Mouse (Mus musculus): ENCODE measurements around the gene Tceal7. TPM values are rescaled to one million over a fixed set of nuclear protein-coding genes. Genes with fewer than 3 reads are reported as not detected.

The Tceal7 gene
- total and polyA plus RNA-seq, 2 experiments from 2014 or later, result 5.8 to 6.2 TPM

- Histone ChIP-seq H3K36me3 (ENCODE audit: insufficient read depth, low read length) (no peaks in the 10 kb centered on the region), H3K9ac (replicated peaks; ENCODE audit: low read length, poor library complexity, severe bottlenecking) (no peak overlapping the region), H3K9me3 (ENCODE audit: low read length) (no peaks in the 10 kb centered on the region), H3K4me3 (ENCODE audit: low read depth, low read length) (no peak overlapping the region), H3K4me2 (ENCODE audit: low read depth, low read length, poor library complexity, severe bottlenecking) (no peak overlapping the region), H3K4me1 (ENCODE audit: insufficient read depth, low read length) (no peaks in the 10 kb centered on the region), H3K27ac (ENCODE audit: low read depth, low read length) (no peak overlapping the region), H3K27me3 (ENCODE audit: insufficient read depth, low read length) (no peaks in the 10 kb centered on the region)
- WGBS, result 77% methylated on average over 6 of the region's 6 CpGs
- no peak for TF ChIP-seq CTCF (IDR thresholded peaks at IDR 0.05)
- DNase-seq (ENCODE audit: low spot score), result no peak
- no peak for ATAC-seq (ENCODE audit: low FRiP score)
Observed at GRCm38 (mm10) chrX:136204406-136204805, 10.2 kb upstream of the Tceal7 start.

DNA sequence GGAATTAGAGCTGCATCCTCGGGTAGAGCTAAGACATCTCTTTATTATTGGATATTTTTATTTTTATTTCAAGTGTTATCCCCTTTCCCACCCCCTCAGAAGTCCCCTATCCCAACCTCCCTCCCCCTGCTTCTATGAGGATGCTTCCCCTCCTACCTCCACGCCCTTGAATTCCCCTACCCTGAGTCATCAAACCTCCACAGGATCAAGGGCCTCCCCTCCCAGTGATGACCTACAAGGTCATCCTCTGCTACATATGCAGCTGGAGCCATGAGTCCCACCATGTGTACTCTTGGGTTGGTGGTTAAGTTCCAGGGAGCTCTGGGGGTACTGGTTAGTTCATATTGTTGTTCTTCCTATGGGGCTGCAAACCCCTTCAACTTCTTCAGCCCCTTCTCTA, 1.2 kb upstream of the Tceal7 start:
- H3K36me3 ChIP-seq (ENCODE audit: insufficient read depth, low read length), result no peaks in the 10 kb centered on the region
- H3K4me2 ChIP-seq (ENCODE audit: low read depth, low read length, poor library complexity, severe bottlenecking), result no peak overlapping the region
- ATAC-seq (ENCODE audit: low FRiP score), result no peak
- H3K4me3 ChIP-seq (ENCODE audit: low read depth, low read length), result no peak overlapping the region
- TF ChIP-seq CTCF (IDR thresholded peaks at IDR 0.05), result no peak
- no peaks in the 10 kb centered on the region for H3K9me3 ChIP-seq (ENCODE audit: low read length)
- no peaks in the 10 kb centered on the region for H3K27me3 ChIP-seq (ENCODE audit: insufficient read depth, low read length)
- DNase-seq (ENCODE audit: low spot score), result no peak
- no peaks in the 10 kb centered on the region for H3K4me1 ChIP-seq (ENCODE audit: insufficient read depth, low read length)
- no peak overlapping the region for H3K9ac ChIP-seq (replicated peaks; ENCODE audit: low read length, poor library complexity, severe bottlenecking)
- no peak overlapping the region for H3K27ac ChIP-seq (ENCODE audit: low read depth, low read length)
- WGBS, result 71% methylated on average over 2 of the region's 2 CpGs

GRCm38 (mm10) chrX:136216303-136216702, 1.7 kb downstream of the Tceal7 start:
- H3K27ac ChIP-seq (ENCODE audit: low read depth, low read length), result no peak overlapping the region
- no peak overlapping the region for H3K4me2 ChIP-seq (ENCODE audit: low read depth, low read length, poor library complexity, severe bottlenecking)
- no peak overlapping the region for H3K4me3 ChIP-seq (ENCODE audit: low read depth, low read length)
- ATAC-seq (ENCODE audit: low FRiP score) (no peak), DNase-seq (ENCODE audit: low spot score) (no peak)
- H3K4me1 ChIP-seq (ENCODE audit: insufficient read depth, low read length), result no peaks in the 10 kb centered on the region
- H3K9me3 ChIP-seq (ENCODE audit: low read length), result no peaks in the 10 kb centered on the region
- no peak for TF ChIP-seq CTCF (IDR thresholded peaks at IDR 0.05)
- no peaks in the 10 kb centered on the region for H3K27me3 ChIP-seq (ENCODE audit: insufficient read depth, low read length)
- no peak overlapping the region for H3K9ac ChIP-seq (replicated peaks; ENCODE audit: low read length, poor library complexity, severe bottlenecking)
- WGBS, result 34% methylated on average over 1 of the region's 1 CpGs
- no peaks in the 10 kb centered on the region for H3K36me3 ChIP-seq (ENCODE audit: insufficient read depth, low read length)

DNA sequence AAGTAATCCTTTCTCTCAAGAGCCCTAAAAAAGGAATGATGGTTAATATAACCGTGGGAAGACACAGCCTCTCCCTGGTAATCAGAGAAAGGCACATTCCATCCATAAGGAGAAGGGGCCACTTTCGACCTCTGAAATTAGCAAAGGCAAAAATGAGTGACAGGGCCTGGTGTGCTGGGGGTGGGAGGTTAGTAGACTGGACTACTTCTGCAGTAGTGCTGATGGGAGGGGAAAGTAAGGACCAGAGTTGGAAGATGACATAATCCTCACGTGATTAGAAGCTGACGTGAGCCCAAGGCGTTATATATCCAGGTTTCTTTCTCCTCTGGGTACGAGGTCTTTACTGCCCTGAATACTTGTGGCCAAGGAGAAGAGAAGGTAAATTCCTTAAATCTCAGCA, 9.1 kb downstream of the Tceal7 start:
- H3K9ac ChIP-seq (replicated peaks; ENCODE audit: low read length, poor library complexity, severe bottlenecking), result no peak overlapping the region
- no peak overlapping the region for H3K4me2 ChIP-seq (ENCODE audit: low read depth, low read length, poor library complexity, severe bottlenecking)
- ATAC-seq (ENCODE audit: low FRiP score) (no peak), DNase-seq (ENCODE audit: low spot score) (no peak)
- WGBS, result 69% methylated on average over 6 of the region's 6 CpGs
- no peaks in the 10 kb centered on the region for H3K4me1 ChIP-seq (ENCODE audit: insufficient read depth, low read length)
- H3K9me3 ChIP-seq (ENCODE audit: low read length), result no peaks in the 10 kb centered on the region
- H3K27ac ChIP-seq (ENCODE audit: low read depth, low read length), result no peak overlapping the region
- no peaks in the 10 kb centered on the region for H3K27me3 ChIP-seq (ENCODE audit: insufficient read depth, low read length)
- H3K36me3 ChIP-seq (ENCODE audit: insufficient read depth, low read length), result no peaks in the 10 kb centered on the region
- TF ChIP-seq CTCF (IDR thresholded peaks at IDR 0.05), result no peak
- H3K4me3 ChIP-seq (ENCODE audit: low read depth, low read length), result no peak overlapping the region

- H3K9me3 ChIP-seq (ENCODE audit: low read length), result no peaks in the 10 kb centered on the region
- H3K4me1 ChIP-seq (ENCODE audit: insufficient read depth, low read length), result no peaks in the 10 kb centered on the region
- H3K36me3 ChIP-seq (ENCODE audit: insufficient read depth, low read length), result no peaks in the 10 kb centered on the region
- WGBS, result 57% methylated on average over 5 of the region's 5 CpGs
- H3K27me3 ChIP-seq (ENCODE audit: insufficient read depth, low read length), result no peaks in the 10 kb centered on the region
- H3K4me3 ChIP-seq (ENCODE audit: low read depth, low read length), result no peak overlapping the region
- H3K4me2 ChIP-seq (ENCODE audit: low read depth, low read length, poor library complexity, severe bottlenecking), result no peak overlapping the region
- ATAC-seq (ENCODE audit: low FRiP score), result no peak
- H3K9ac ChIP-seq (replicated peaks; ENCODE audit: low read length, poor library complexity, severe bottlenecking), result no peak overlapping the region
- TF ChIP-seq CTCF (IDR thresholded peaks at IDR 0.05), result no peak
- DNase-seq (ENCODE audit: low spot score), result no peak
- H3K27ac ChIP-seq (ENCODE audit: low read depth, low read length), result no peak overlapping the region
Observed at GRCm38 (mm10) chrX:136227768-136228167, 13.2 kb downstream of the Tceal7 start.

- no peaks in the 10 kb centered on the region for H3K9me3 ChIP-seq (ENCODE audit: low read length)
- no peaks in the 10 kb centered on the region for H3K4me1 ChIP-seq (ENCODE audit: insufficient read depth, low read length)
- no peaks in the 10 kb centered on the region for H3K36me3 ChIP-seq (ENCODE audit: insufficient read depth, low read length)
- no peak overlapping the region for H3K4me2 ChIP-seq (ENCODE audit: low read depth, low read length, poor library complexity, severe bottlenecking)
- peak; percentile 72 for TF ChIP-seq CTCF (IDR thresholded peaks at IDR 0.05)
- no peaks in the 10 kb centered on the region for H3K27me3 ChIP-seq (ENCODE audit: insufficient read depth, low read length)
- H3K27ac ChIP-seq (ENCODE audit: low read depth, low read length), result no peak overlapping the region
- WGBS, result 43% methylated on average over 3 of the region's 3 CpGs
- no peak overlapping the region for H3K4me3 ChIP-seq (ENCODE audit: low read depth, low read length)
- DNase-seq (ENCODE audit: low spot score) (peak; percentile 47), ATAC-seq (ENCODE audit: low FRiP score) (no peak)
- no peak overlapping the region for H3K9ac ChIP-seq (replicated peaks; ENCODE audit: low read length, poor library complexity, severe bottlenecking)
Observed at GRCm38 (mm10) chrX:136238118-136238517, 23.5 kb downstream of the Tceal7 start.

Measured in midbrain, postnatal 0 days (tissue).